Mouse (Mus musculus) E14TG2a.4 (cell line): ENCODE data around the gene Fam122c.
A peak's percentile ranks its signal among the peaks of the same experiment; 100 is the strongest.

Experiments used
- H3K27me3 ChIP-seq: 2 replicates; pipeline ENCODE4 v1.6.1; 2014; ENCODE audit warnings: low read length, control low read depth; ENCODE audit not compliant: insufficient read depth
- H3K36me3 ChIP-seq: 2 replicates; pipeline ENCODE4 v1.6.1; 2014; ENCODE audit warnings: low read length, control low read depth; ENCODE audit not compliant: insufficient read depth
- H3K4me1 ChIP-seq: replicated peaks from 2 replicates; pipeline ENCODE4 v1.6.1; 2014; ENCODE audit warnings: low read depth, low read length, control low read depth
- H3K4me3 ChIP-seq: replicated peaks from 2 replicates; pipeline ENCODE4 v1.5.1; 2014; ENCODE audit warnings: mild to moderate bottlenecking, low read length
- H3K9me3 ChIP-seq: 2 replicates; pipeline ENCODE4 v1.6.1; 2014; ENCODE audit warnings: low read length, control low read depth
- CTCF ChIP-seq: conservative IDR thresholded peaks from 2 replicates; pipeline ENCODE4 v1.5.1; 2014; ENCODE audit warnings: low read length
- NANOG ChIP-seq: IDR thresholded peaks from 2 replicates; pipeline ENCODE4 v1.6.1; 2014; ENCODE audit warnings: borderline replicate concordance, low read length, mixed read lengths
- POU5F1 ChIP-seq: IDR thresholded peaks from 2 replicates; pipeline ENCODE4 v1.6.1; 2014; ENCODE audit warnings: low read length, borderline replicate concordance

Gene Fam122c

GRCm38 (mm10) chrX:53341531-53341930 is 68.3 kb downstream of the Fam122c start:
- H3K4me3 ChIP-seq = no peak overlapping the region
- H3K9me3 ChIP-seq = no peaks in the 10 kb centered on the region
- no peaks in the 10 kb centered on the region for H3K4me1 ChIP-seq
- TF ChIP-seq NANOG (no peak), CTCF (peak; percentile 66)
- no peaks in the 10 kb centered on the region for H3K27me3 ChIP-seq
- H3K36me3 ChIP-seq = no peaks in the 10 kb centered on the region

DNA sequence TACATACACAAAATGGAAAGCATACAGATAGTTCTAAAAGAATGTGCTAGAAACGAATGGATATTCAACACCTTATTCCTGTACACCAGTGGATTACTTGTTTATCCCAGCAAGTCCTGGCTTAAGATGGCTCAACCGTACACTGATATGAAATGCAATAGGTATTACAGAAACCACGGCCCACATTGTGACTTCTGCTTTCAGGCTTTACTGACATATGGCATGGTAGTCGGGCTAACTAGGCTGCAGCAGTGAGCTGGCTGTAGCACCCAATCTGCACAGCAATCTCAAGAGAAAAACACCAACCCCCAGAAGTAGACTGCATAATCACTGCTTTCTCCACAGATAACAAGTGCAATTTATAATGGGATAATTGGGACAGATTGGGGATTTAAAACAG is 75.2 kb downstream of the Fam122c start:
- Histone ChIP-seq H3K4me1 (no peaks in the 10 kb centered on the region), H3K9me3 (no peaks in the 10 kb centered on the region)
- TF ChIP-seq POU5F1 = no peak
- TF ChIP-seq CTCF = no peak
- no peak for TF ChIP-seq NANOG

DNA sequence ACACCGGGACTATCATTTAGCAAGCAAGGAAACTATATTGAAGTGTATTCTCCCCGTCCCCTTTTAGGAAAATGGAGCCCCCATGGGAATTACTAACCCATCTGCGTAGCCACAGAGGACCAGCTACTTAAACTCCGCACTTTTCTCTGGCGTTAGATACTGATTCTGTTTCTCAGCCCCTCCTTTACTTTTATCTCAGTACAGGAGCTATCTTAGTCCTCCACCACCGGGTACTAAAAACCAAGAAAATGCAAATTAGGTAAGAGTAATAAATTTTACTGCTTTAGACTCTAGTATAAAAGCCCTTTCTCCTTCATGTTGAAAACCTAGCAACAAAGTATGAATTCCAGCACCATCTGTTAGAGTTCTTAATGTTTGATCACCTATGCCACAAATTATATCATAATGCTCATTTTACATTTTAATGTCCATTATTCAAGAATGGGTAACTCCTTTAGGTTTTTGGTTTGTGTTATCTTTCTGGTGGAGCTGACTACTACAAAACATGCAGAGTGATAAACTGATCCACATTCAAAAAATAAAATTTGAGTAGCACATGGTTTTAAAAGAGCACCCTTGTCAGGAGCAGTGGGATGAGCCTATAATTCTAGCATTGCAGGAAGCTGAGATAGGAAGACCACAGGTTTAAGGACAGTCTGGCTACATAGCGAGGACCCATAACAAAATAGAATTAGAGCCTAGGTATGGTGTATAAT is 91.6 kb downstream of the Fam122c start:
- peaks cover 3% of the 10 kb centered on the region; the same call in 1 of the 2 replicates for H3K4me1 ChIP-seq
- H3K9me3 ChIP-seq = no peaks in the 10 kb centered on the region
- no peaks in the 10 kb centered on the region for H3K36me3 ChIP-seq
- H3K4me3 ChIP-seq = no peak overlapping the region
- no peak for TF ChIP-seq CTCF
- TF ChIP-seq POU5F1 = no peak
- no peak for TF ChIP-seq NANOG
- H3K27me3 ChIP-seq = no peaks in the 10 kb centered on the region

More for the DNA sequence above, 75.2 kb downstream of the Fam122c start:
- Histone ChIP-seq H3K27me3 (no peaks in the 10 kb centered on the region), H3K4me3 (no peak overlapping the region), H3K36me3 (no peaks in the 10 kb centered on the region)

GRCm38 (mm10) chrX:53369534-53370365 is 96.5 kb downstream of the Fam122c start:
- H3K9me3 ChIP-seq = no peaks in the 10 kb centered on the region
- TF ChIP-seq NANOG (no peak), POU5F1 (no peak), CTCF (no peak)
- no peaks in the 10 kb centered on the region for H3K27me3 ChIP-seq
- no peaks in the 10 kb centered on the region for H3K36me3 ChIP-seq
- peak overlapping the region; percentile 86 for H3K4me3 ChIP-seq
- H3K4me1 ChIP-seq = peaks cover 8% of the 10 kb centered on the region; the same call in 1 of the 2 replicates

GRCm38 (mm10) chrX:53370366-53370740 is 97.1 kb downstream of the Fam122c start, which contains the start of gene Mospd1:
Gene Mospd1 (minus strand): TSS chrX:53370502.
- peak within 1 kb of the TSS; percentile 86 for H3K4me3 ChIP-seq
- H3K4me1 ChIP-seq = peaks cover 8% of the 10 kb centered on the region; the same call in 1 of the 2 replicates
- TF ChIP-seq CTCF (no peak), NANOG (no peak), POU5F1 (no peak)
- H3K27me3 ChIP-seq = no peaks in the 10 kb centered on the region
- H3K36me3 ChIP-seq = no peaks in the 10 kb centered on the region
- H3K9me3 ChIP-seq = no peaks in the 10 kb centered on the region
